Mouse (Mus musculus): ENCODE measurements around the gene Kazn. TPM values are rescaled to one million over a fixed set of nuclear protein-coding genes. Genes with fewer than 3 reads are reported as not detected.

Kazn gene
- polyA plus RNA-seq, 1 experiment from 2014 or later: 19.1 TPM

GRCm38 (mm10) chr4:142214532-142214931 is 24.7 kb downstream of the Kazn start:
- Histone ChIP-seq H3K9me3 (no peaks in the 10 kb centered on the region), H3K4me1 (replicated peaks) (peaks cover 49% of the 10 kb centered on the region), H3K9ac (no peak overlapping the region), H3K4me3 (no peak overlapping the region), H3K4me2 (no peak overlapping the region), H3K36me3 (no peaks in the 10 kb centered on the region), H3K27me3 (no peaks in the 10 kb centered on the region), H3K27ac (no peak overlapping the region)
- no peak for ATAC-seq (ENCODE audit: low FRiP score)
- whole genome bisulfite sequencing: 60% methylated on average over 6 of the region's 6 CpGs

GRCm38 (mm10) chr4:142212425-142212824 is 26.8 kb downstream of the Kazn start:
- WGBS: 92% methylated on average over 9 of the region's 9 CpGs
- H3K4me2 ChIP-seq: no peak overlapping the region
- ATAC-seq (ENCODE audit: low FRiP score): no peak
- no peak overlapping the region for H3K4me3 ChIP-seq
- no peak overlapping the region for H3K27ac ChIP-seq
- H3K36me3 ChIP-seq: 0 out of 2 replicates have a peak, but pooled peaks cover 2% of the 10 kb centered on the region
- no peaks in the 10 kb centered on the region for H3K9me3 ChIP-seq
- H3K4me1 ChIP-seq (replicated peaks): peaks cover 56% of the 10 kb centered on the region
- H3K9ac ChIP-seq: no peak overlapping the region
- no peaks in the 10 kb centered on the region for H3K27me3 ChIP-seq

- H3K36me3 ChIP-seq: 0 out of 2 replicates have a peak, but pooled peaks cover 2% of the 10 kb centered on the region
- H3K27ac ChIP-seq: 0 out of 2 replicates have a peak overlapping the region, but pooled peaks have one; percentile 0
- H3K9me3 ChIP-seq: no peaks in the 10 kb centered on the region
- no peak overlapping the region for H3K4me2 ChIP-seq
- H3K4me3 ChIP-seq: no peak overlapping the region
- ATAC-seq (ENCODE audit: low FRiP score): no peak
- H3K27me3 ChIP-seq: no peaks in the 10 kb centered on the region
- H3K9ac ChIP-seq: no peak overlapping the region
- peaks cover 48% of the 10 kb centered on the region for H3K4me1 ChIP-seq (replicated peaks)
- 74% methylated on average over 9 of the region's 9 CpGs for WGBS
Measured at GRCm38 (mm10) chr4:142209884-142210283, 29.3 kb downstream of the Kazn start.

GRCm38 (mm10) chr4:142209476-142209875 is 29.7 kb downstream of the Kazn start:
- Histone ChIP-seq H3K27ac (no peak overlapping the region), H3K4me1 (replicated peaks) (peaks cover 45% of the 10 kb centered on the region), H3K9ac (no peak overlapping the region), H3K4me3 (no peak overlapping the region), H3K9me3 (no peaks in the 10 kb centered on the region), H3K36me3 (0 out of 2 replicates have a peak, but pooled peaks cover 2% of the 10 kb centered on the region), H3K27me3 (no peaks in the 10 kb centered on the region), H3K4me2 (no peak overlapping the region)
- no peak for ATAC-seq (ENCODE audit: low FRiP score)
- 62% methylated on average over 7 of the region's 7 CpGs for WGBS

- no peak for ATAC-seq (ENCODE audit: low FRiP score)
- no peak overlapping the region for H3K27ac ChIP-seq
- no peak overlapping the region for H3K9ac ChIP-seq
- peaks cover 21% of the 10 kb centered on the region for H3K4me1 ChIP-seq (replicated peaks)
- H3K4me3 ChIP-seq: no peak overlapping the region
- H3K4me2 ChIP-seq: no peak overlapping the region
- no peaks in the 10 kb centered on the region for H3K27me3 ChIP-seq
- H3K36me3 ChIP-seq: 0 out of 2 replicates have a peak, but pooled peaks cover 2% of the 10 kb centered on the region
- H3K9me3 ChIP-seq: no peaks in the 10 kb centered on the region
- WGBS: 77% methylated on average over 6 of the region's 6 CpGs
Measured at GRCm38 (mm10) chr4:142205693-142206092, 33.5 kb downstream of the Kazn start.

- Histone ChIP-seq H3K9me3 (no peaks in the 10 kb centered on the region), H3K27me3 (no peaks in the 10 kb centered on the region), H3K27ac (no peak overlapping the region), H3K4me3 (no peak overlapping the region), H3K36me3 (no peaks in the 10 kb centered on the region), H3K9ac (no peak overlapping the region), H3K4me2 (no peak overlapping the region), H3K4me1 (replicated peaks) (no peaks in the 10 kb centered on the region)
- WGBS: 71% methylated on average over 6 of the region's 6 CpGs
- no peak for ATAC-seq (ENCODE audit: low FRiP score)
Measured at GRCm38 (mm10) chr4:142196626-142197025, 42.6 kb downstream of the Kazn start.

- no peak overlapping the region for H3K4me2 ChIP-seq
- no peaks in the 10 kb centered on the region for H3K27me3 ChIP-seq
- no peaks in the 10 kb centered on the region for H3K9me3 ChIP-seq
- WGBS: 94% methylated on average over 7 of the region's 7 CpGs
- H3K27ac ChIP-seq: no peak overlapping the region
- no peak overlapping the region for H3K9ac ChIP-seq
- no peaks in the 10 kb centered on the region for H3K4me1 ChIP-seq (replicated peaks)
- ATAC-seq (ENCODE audit: low FRiP score): no peak
- no peak overlapping the region for H3K4me3 ChIP-seq
- no peaks in the 10 kb centered on the region for H3K36me3 ChIP-seq
Measured at GRCm38 (mm10) chr4:142193780-142194179, 45.4 kb downstream of the Kazn start.

- WGBS: 95% methylated on average over 8 of the region's 8 CpGs
- H3K27ac ChIP-seq: no peak overlapping the region
- no peak for ATAC-seq (ENCODE audit: low FRiP score)
- no peaks in the 10 kb centered on the region for H3K36me3 ChIP-seq
- no peaks in the 10 kb centered on the region for H3K27me3 ChIP-seq
- no peak overlapping the region for H3K4me3 ChIP-seq
- no peak overlapping the region for H3K9ac ChIP-seq
- peaks cover 5% of the 10 kb centered on the region for H3K4me1 ChIP-seq (replicated peaks)
- no peaks in the 10 kb centered on the region for H3K9me3 ChIP-seq
- H3K4me2 ChIP-seq: no peak overlapping the region
Measured at GRCm38 (mm10) chr4:142193151-142193578, 46.0 kb downstream of the Kazn start.

GRCm38 (mm10) chr4:142189960-142190359 is 49.2 kb downstream of the Kazn start:
- 86% methylated on average over 8 of the region's 8 CpGs for WGBS
- Histone ChIP-seq H3K4me2 (no peak overlapping the region), H3K27me3 (no peaks in the 10 kb centered on the region), H3K9ac (no peak overlapping the region), H3K4me3 (no peak overlapping the region), H3K27ac (no peak overlapping the region), H3K36me3 (no peaks in the 10 kb centered on the region), H3K4me1 (replicated peaks) (peaks cover 16% of the 10 kb centered on the region), H3K9me3 (no peaks in the 10 kb centered on the region)
- ATAC-seq (ENCODE audit: low FRiP score): no peak

GRCm38 (mm10) chr4:142188501-142188900 is 50.7 kb downstream of the Kazn start:
- no peaks in the 10 kb centered on the region for H3K9me3 ChIP-seq
- H3K4me2 ChIP-seq: no peak overlapping the region
- ATAC-seq (ENCODE audit: low FRiP score): no peak
- peaks cover 16% of the 10 kb centered on the region for H3K4me1 ChIP-seq (replicated peaks)
- peak overlapping the region; percentile 8; the same call in 1 of the 2 replicates for H3K27ac ChIP-seq
- no peaks in the 10 kb centered on the region for H3K27me3 ChIP-seq
- WGBS: 85% methylated on average over 2 of the region's 2 CpGs
- H3K4me3 ChIP-seq: no peak overlapping the region
- H3K36me3 ChIP-seq: no peaks in the 10 kb centered on the region
- no peak overlapping the region for H3K9ac ChIP-seq

- H3K4me1 ChIP-seq (replicated peaks): peaks cover 20% of the 10 kb centered on the region
- no peaks in the 10 kb centered on the region for H3K27me3 ChIP-seq
- WGBS: 87% methylated on average over 3 of the region's 3 CpGs
- H3K4me2 ChIP-seq: no peak overlapping the region
- H3K9ac ChIP-seq: no peak overlapping the region
- no peak overlapping the region for H3K4me3 ChIP-seq
- H3K36me3 ChIP-seq: no peaks in the 10 kb centered on the region
- no peak overlapping the region for H3K27ac ChIP-seq
- H3K9me3 ChIP-seq: no peaks in the 10 kb centered on the region
- ATAC-seq (ENCODE audit: low FRiP score): no peak
Measured at GRCm38 (mm10) chr4:142186155-142186554, 53.0 kb downstream of the Kazn start.

- Histone ChIP-seq H3K4me2 (no peak overlapping the region), H3K4me3 (no peak overlapping the region), H3K9me3 (no peaks in the 10 kb centered on the region), H3K4me1 (replicated peaks) (peaks cover 26% of the 10 kb centered on the region), H3K27me3 (no peaks in the 10 kb centered on the region), H3K27ac (no peak overlapping the region), H3K9ac (no peak overlapping the region), H3K36me3 (no peaks in the 10 kb centered on the region)
- WGBS: 94% methylated on average over 9 of the region's 9 CpGs
- no peak for ATAC-seq (ENCODE audit: low FRiP score)
Measured at GRCm38 (mm10) chr4:142185533-142185900, 53.7 kb downstream of the Kazn start.

- Histone ChIP-seq H3K4me3 (no peak overlapping the region), H3K4me2 (no peak overlapping the region), H3K9me3 (no peaks in the 10 kb centered on the region), H3K36me3 (no peaks in the 10 kb centered on the region), H3K27ac (no peak overlapping the region), H3K4me1 (replicated peaks) (peaks cover 31% of the 10 kb centered on the region), H3K27me3 (no peaks in the 10 kb centered on the region), H3K9ac (no peak overlapping the region)
- WGBS: 92% methylated on average over 13 of the region's 13 CpGs
- ATAC-seq (ENCODE audit: low FRiP score): no peak
Measured at GRCm38 (mm10) chr4:142184852-142185532, 54.2 kb downstream of the Kazn start.

All from hindbrain, embryonic 13.5 days (tissue).